Comparison of ENCODE assay signal across 9 mouse cellular contexts in the genomic region with DNA sequence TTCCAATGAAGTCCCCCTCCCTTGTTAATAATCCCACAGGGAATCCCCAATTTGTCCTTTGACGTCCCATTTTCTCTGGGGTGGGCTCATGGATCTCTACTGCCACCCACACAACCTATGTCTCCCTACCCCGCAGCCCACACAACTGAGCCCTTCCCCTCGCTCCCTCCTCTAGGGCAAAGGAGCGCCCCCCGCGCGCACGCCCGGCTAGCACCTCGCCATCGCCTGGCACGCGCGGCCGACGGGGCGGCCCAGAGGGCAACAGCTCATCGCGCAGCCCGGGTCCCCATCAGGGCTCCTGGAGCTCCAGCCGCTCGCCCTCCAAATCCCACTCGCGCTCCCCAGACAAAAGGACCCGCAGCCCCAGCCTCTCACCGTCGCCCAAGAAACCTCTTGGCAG. TPM values are rescaled to one million over a fixed set of nuclear protein-coding genes. Genes with fewer than 3 reads are reported as not detected.
DNase-seq lines count a peak whose midpoint lies in the region; ATAC-seq lines count a peak whose summit lies in the region.
"Had no signal": no experiment of that assay in that cellular context is flagged by ENCODE, and none has a peak within 500 bp of the region (broad histone marks: within the 10 kb centered on the region; RNA-seq: fewer than 3 reads in every experiment).

No protein-coding gene starts in this region.

- H3K4me2 ChIP-seq in neural tube, embryonic 11.5 days (ENCODE audit: low read depth), result peak overlapping the region; percentile 74
- peak overlapping the region; percentile 95 for H3K4me2 ChIP-seq in limb, embryonic 15.5 days

- H3K27ac ChIP-seq in neural tube, embryonic 11.5 days (ENCODE audit: low read depth, low read length), result no peak overlapping the region
- no peak overlapping the region for H3K27ac ChIP-seq in limb, embryonic 15.5 days

- 0 out of 2 replicates have a peak, but pooled peaks have one; percentile 2 for ATAC-seq in frontal cortex, adult (ENCODE audit: low TSS enrichment)
- no peak for ATAC-seq in neural tube, embryonic 11.5 days (ENCODE audit: insufficient read depth, low FRiP score, low TSS enrichment)
- no peak for ATAC-seq in limb, embryonic 15.5 days (ENCODE audit: insufficient number of reproducible peaks, low FRiP score, low TSS enrichment, low read depth)

- H3K9ac ChIP-seq in neural tube, embryonic 11.5 days (ENCODE audit: low read length), result no peak overlapping the region
- H3K9ac ChIP-seq in limb, embryonic 15.5 days, result no peak overlapping the region

- peaks cover 50% of the 10 kb centered on the region for H3K27me3 ChIP-seq in neural tube, embryonic 11.5 days (ENCODE audit: control insufficient read depth, insufficient read depth, low read length)
- H3K27me3 ChIP-seq in limb, embryonic 15.5 days, result peaks cover 86% of the 10 kb centered on the region

- H3K9me3 ChIP-seq in neural tube, embryonic 11.5 days (ENCODE audit: control insufficient read depth, low read length), result no peaks in the 10 kb centered on the region
- no peaks in the 10 kb centered on the region for H3K9me3 ChIP-seq in limb, embryonic 15.5 days

- WGBS in neural tube, embryonic 11.5 days, result 3% methylated on average over 27 of the region's 27 CpGs
- 1% methylated on average over 27 of the region's 27 CpGs for WGBS in limb, embryonic 15.5 days

- H3K4me3 ChIP-seq in neural tube, embryonic 11.5 days (ENCODE audit: low read depth, low read length), result peak overlapping the region; percentile 42; the same call in 1 of the 2 replicates
- peak overlapping the region; percentile 46 for H3K4me3 ChIP-seq in limb, embryonic 15.5 days

- H3K36me3 ChIP-seq in neural tube, embryonic 11.5 days (ENCODE audit: control insufficient read depth, insufficient read depth, low read length), result no peaks in the 10 kb centered on the region
- no peaks in the 10 kb centered on the region for H3K36me3 ChIP-seq in limb, embryonic 15.5 days

- DNase-seq in frontal cortex, postnatal 14 days (ENCODE audit: low spot score in 2 of 2), result no peak
- no peak for DNase-seq in neural tube, embryonic 11.5 days (ENCODE audit: low spot score)
- no peak for DNase-seq in neural tube, embryonic 10.5 days (ENCODE audit: extremely low spot score, low spot score)
- DNase-seq in right cerebral cortex, postnatal 36 days (ENCODE audit: low spot score in 2 of 2), result no peak
- DNase-seq in B cell, adult 2 months, result no peak
- DNase-seq in urinary bladder, postnatal 14 days (ENCODE audit: low spot score), result no peak
- DNase-seq: kidney, adult 8-10 months had no signal

- peaks cover 11% of the 10 kb centered on the region for H3K4me1 ChIP-seq in neural tube, embryonic 11.5 days (ENCODE audit: control insufficient read depth, insufficient read depth, low read length)
- H3K4me1 ChIP-seq in limb, embryonic 15.5 days, result peaks cover 22% of the 10 kb centered on the region

RNA-seq across cellular contexts. Expression of a gene that starts 19.1 kb away (rescaled TPM):
- polyA plus RNA-seq in neural tube, embryonic 11.5 days (2014; fragmentation: Nextera tagmentation; extraction: Ambion mirVana), result 28.9 and 30.5 TPM in 2 replicates
- 1,190 and 1,326 TPM in 2 replicates for polyA plus RNA-seq in limb, embryonic 15.5 days (2015; fragmentation: Nextera tagmentation; extraction: Ambion mirVana)

Comparison
In these comparisons a context has a peak if more than half of its experiments do, and no peak if none do; other contexts are left out.
1. RNA of a gene that starts 19.1 kb away (polyA plus RNA-seq): 1,190 to 1,326 TPM in limb, embryonic 15.5 days; 28.9 to 30.5 TPM in neural tube, embryonic 11.5 days; every median in the first group is over 10 times any median in the second.